Mouse (Mus musculus): ENCODE data around the gene C4b. TPM values are rescaled to one million over a fixed set of nuclear protein-coding genes. Genes with fewer than 3 reads are reported as not detected.
"Not testable (repeated sequence)": the region's sequence is repeated elsewhere in the genome, so short reads cannot be mapped to it uniquely, and the experiment has no call there.

The C4b gene
- total RNA-seq (2021), result 1 to 10 TPM; 3.6 to 6.3 TPM
- long read RNA-seq, experiment 1, transcript C4b-203 (2 exons, 749 nt), result major isoform, 5 of 6 reads
- long read RNA-seq, experiment 1, partial matches to known transcripts, result 1 of 6 reads
- long read RNA-seq, experiment 1, other reads (novel, unspliced or antisense), result 0 of 6 reads
- long read RNA-seq, experiment 2, result 0 reads

DNA sequence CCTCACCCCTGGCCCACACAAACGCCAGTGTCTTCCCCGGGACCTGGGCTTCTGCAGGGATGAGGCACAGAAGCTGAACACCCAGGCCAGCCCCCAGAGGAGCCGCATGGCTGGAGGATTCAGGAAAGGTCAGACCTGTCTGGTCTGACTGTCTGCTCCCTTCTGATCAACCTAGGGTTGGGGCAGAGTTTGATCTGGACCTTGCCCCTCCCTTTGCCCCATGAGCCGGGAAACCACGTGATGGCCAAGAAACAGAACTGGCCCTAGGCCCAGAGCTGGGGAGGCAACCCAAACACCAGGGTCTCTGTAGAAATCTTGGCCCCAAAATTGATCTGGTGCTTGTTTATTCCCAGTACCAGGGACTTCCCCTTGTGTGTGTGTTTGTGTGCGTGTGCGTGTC, at the start of gene C4b:
TSS of gene C4b (minus strand) at position 164 of the 400 bp plus-strand sequence.
- no peak for DNase-seq
- intact Hi-C loops (cut with DNase I), result no loop called here

DNA sequence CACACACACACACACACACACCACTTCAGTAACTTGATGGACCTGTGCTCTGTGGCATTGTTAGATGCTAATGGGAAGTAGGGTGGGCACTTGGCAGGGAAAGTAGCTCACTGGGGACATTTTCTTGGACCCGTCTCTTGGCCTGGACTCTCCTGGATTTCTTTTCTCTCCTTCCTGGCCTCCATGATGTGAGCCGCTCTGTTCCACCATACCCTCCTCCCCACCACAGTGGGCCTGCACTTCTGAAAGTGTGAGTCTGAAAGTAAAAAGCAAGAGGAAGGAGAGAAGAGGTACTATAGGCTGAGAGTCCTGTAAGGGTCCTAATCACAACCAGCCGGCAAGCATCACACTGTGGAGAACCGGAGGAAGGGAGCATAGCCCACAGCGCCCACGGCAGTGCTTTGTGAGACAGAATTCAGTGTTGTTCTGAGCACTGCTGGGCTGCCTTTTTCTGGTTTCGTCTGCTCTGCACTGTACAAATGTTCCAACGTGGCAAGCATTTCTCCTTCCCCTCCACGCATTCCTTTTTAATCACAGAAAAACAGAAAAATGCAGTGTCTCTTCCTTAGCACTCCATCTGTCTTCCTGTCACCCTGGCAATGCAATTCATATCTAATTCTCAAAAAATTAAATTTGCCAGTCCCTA, 34.1 kb upstream of the C4b start:
- no peak for DNase-seq
- intact Hi-C loops (cut with DNase I), result no loop called here

GRCm38 (mm10) chr17:34761471-34761870, 17.8 kb upstream of the C4b start:
- intact Hi-C loops (cut with DNase I), result no loop called here
- DNase-seq, result no peak

- intact Hi-C loops (cut with DNase I), result no loop called here
- DNase-seq, result no peak
These were observed 2.8 kb upstream of the C4b start for GRCm38 (mm10) chr17:34746531-34746930.

GRCm38 (mm10) chr17:34745166-34745565, 1.5 kb upstream of the C4b start:
- DNase-seq; intact Hi-C loops (cut with DNase I): not testable (repeated sequence)

DNA sequence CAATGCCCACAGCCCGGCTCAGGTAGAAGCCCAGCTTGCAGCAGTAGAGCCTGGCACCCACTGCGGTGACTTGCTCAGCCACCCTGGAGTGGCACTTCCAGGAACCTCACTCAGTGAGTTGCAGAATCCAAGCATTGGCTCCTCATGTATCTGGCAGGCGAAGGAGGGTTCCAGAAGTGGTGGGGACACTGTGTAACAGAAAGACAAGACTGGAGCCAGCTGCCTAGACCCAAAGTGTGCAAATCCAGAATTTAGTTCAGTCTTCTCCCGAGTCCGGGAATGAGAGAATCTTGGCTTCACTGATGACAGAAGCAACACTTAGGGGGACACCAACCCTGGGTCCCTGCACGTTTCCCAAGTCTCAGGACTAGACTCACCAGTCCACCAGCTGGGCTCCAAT, 929 bp upstream of the C4b start:
- intact Hi-C loops (cut with DNase I); DNase-seq: not testable (repeated sequence)

GRCm38 (mm10) chr17:34744206-34744605, 524 bp upstream of the C4b start:
- intact Hi-C loops (cut with DNase I), result no loop called here
- DNase-seq, result no peak

DNA sequence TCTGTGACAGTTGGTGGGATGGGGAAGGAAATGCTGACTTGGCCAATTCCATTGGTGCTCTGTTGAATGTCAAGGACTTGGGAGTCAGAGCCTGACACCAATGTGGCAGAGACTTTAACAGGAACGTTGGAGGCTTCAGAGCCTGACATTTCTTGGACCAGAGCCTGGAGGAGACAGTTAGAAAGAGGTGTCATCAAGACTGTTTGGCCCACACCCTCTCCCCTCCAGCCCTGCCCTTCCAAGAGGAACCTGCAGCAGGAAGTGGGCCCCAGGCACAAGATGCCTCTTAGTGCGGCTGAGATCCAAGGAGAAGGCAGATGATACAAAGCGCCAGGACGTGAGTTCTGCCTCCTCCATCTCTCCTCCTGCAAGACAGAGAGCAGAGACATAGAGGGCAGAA, 3.4 kb downstream of the C4b start:
- intact Hi-C loops (cut with DNase I), result no loop called here
- DNase-seq, result no peak

DNA sequence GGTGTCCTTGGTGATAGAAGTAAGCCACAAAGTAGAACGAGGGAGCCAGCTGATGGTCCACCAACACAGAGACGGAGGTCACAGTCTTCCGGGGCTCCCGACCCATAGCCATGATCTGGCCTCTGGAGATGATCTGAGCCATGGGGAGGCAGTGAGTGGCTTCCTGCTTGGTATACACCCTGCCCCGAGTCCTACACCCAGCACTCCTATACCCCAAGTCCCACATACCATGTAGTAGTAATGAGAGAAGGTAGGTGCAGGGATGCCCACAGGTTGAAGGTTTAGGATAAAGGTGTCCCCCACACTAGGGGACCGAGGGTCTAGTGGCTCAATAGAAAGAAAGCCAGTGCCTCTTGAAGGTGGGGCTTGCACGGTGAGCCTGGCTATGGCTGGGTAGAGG, 4.0 kb downstream of the C4b start:
- DNase-seq; intact Hi-C loops (cut with DNase I): not testable (repeated sequence)

DNA sequence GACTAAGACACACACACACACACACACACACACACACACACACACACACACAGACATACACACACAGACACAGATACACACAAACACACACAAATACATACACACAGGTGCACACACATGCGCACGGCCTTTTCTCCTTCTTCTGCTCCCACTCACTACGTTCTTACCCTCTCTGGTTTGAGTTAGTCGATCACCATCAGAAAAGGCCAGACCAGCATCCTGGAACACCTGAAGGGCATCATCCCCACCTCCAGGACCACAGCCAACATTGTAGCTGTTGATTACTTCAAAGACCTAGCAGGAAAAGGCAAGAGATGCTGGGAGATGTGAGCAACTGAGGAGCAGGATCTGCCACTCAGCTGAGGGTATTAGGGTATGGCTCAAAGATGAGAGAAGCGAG, 6.2 kb downstream of the C4b start:
- intact Hi-C loops (cut with DNase I); DNase-seq: not testable (repeated sequence)

GRCm38 (mm10) chr17:34729779-34730553, 13.7 kb downstream of the C4b start:
- intact Hi-C loops (cut with DNase I); DNase-seq: not testable (repeated sequence)

GRCm38 (mm10) chr17:34729155-34729554, 14.5 kb downstream of the C4b start:
- intact Hi-C loops (cut with DNase I), result not testable (repeated sequence)

GRCm38 (mm10) chr17:34727887-34728286, 15.8 kb downstream of the C4b start:
- intact Hi-C loops (cut with DNase I), result no loop called here
- no peak for DNase-seq

More at GRCm38 (mm10) chr17:34729155-34729554, 14.5 kb downstream of the C4b start:
- not testable (repeated sequence) for DNase-seq

DNA sequence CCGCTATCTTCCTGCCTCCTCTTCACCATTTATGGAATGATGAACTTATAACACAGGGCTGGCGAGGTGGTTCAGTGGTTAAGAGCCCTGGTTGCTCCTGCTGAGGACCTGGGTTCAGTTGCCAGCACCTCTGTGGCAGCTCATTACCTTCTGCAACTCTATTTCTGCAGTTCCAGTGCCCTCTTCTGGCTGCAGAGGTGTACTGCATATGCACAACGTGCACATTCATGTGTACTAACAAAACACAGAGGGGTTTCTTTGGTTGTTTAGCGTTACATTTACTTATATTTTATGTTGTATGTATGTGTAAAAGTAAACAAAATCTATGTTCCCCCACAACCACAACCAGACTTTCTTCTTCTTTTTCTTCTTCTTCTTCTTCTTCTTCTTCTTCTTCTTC, 20.6 kb downstream of the C4b start:
- intact Hi-C loops (cut with DNase I), result no loop called here
- DNase-seq, result no peak

DNA sequence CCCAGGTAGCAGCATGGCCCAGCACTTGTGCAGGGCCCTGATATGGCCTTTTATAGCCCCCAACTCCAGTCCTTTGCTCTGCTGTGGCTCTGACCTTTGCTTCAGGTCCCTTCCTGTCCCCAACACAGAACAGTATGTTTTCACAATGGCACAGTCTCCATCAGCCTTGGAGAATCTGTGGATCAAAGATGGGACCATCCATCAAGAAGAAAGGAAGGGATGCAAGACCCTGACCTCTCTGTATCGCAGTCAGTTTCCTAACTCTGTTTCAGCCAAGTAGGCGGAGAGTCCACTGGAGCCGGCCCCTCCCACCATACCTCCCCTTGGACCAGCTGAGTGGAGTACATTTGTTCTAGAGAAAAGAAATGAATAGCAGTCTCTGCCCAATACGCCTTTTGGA, 21.4 kb downstream of the C4b start:
- intact Hi-C loops (cut with DNase I), result not testable (repeated sequence)

DNA sequence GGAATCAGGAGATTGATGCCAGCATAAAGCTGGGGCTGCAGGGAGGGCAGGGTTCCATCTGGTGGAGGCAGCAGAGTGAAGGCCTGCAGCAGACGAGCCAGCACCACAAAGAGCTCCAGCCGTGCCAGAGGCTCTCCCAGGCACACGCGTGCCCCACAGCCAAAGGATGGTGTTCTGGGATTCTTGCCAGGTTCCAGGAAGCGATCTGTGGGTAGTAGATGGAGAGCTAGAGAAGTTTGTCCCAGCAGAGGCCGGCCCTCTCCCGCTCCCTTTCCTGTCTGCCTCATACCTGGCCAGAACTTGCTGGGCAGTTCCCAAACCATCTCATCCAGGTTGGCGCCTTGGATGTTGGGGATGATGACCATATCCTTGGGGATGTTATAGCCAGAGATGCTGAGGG, 23.8 kb downstream of the C4b start:
- intact Hi-C loops (cut with DNase I); DNase-seq: not testable (repeated sequence)

More for the DNA sequence above, 21.4 kb downstream of the C4b start:
- DNase-seq, result not testable (repeated sequence)

GRCm38 (mm10) chr17:34717401-34717800, 26.3 kb downstream of the C4b start:
- intact Hi-C loops (cut with DNase I), result no loop called here
- DNase-seq, result no peak

GRCm38 (mm10) chr17:34716247-34716646, 27.4 kb downstream of the C4b start:
- no peak for DNase-seq
- intact Hi-C loops (cut with DNase I), result no loop called here

DNA sequence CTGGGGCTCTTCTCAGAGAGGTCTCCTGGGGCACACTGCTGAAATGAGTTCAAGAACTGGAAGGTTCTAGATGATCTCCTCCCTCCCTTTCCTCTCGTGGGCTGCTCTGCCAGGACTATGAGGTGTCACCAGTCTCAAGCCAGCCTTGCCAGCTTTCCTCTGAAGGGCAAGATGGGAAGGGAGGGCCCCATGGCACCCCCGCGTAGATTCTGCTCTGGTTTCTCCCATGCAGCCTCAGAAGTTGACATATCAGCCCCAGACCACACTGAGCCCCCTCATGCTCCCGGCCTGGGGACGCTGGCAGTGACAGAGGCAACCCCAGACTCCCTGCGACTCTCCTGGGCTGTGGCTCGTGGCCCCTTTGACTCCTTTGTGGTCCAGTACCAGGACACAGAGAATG, 28.2 kb downstream of the C4b start:
- intact Hi-C loops (cut with DNase I); DNase-seq: not testable (repeated sequence)

- not testable (repeated sequence) for DNase-seq
These were observed 28.7 kb downstream of the C4b start for GRCm38 (mm10) chr17:34714908-34715445.

More at GRCm38 (mm10) chr17:34714908-34715445, 28.7 kb downstream of the C4b start:
- intact Hi-C loops (cut with DNase I), result not testable (repeated sequence)
